Mouse (Mus musculus) thymus, postnatal 0 days (tissue): ENCODE measurements at regions not wholly inside any gene's neighbourhood (a gene's known extent, or its start where the extent isn't known, plus 50 kb on each side); places are given as distances from the start of the nearest gene placed in this dataset.

ENCODE experiments used
- DNase-seq: peaks from one replicate; pipeline ENCODE4 v3.0.0-alpha.2; 2015; ENCODE audit warnings: low spot score

- no peak for DNase-seq
Observed at GRCm38 (mm10) chr7:70219310-70219709, 147.2 kb downstream of the Nr2f2 start.

- DNase-seq, result no peak
Observed at GRCm38 (mm10) chr7:70217137-70217536, 149.4 kb downstream of the Nr2f2 start.

DNA sequence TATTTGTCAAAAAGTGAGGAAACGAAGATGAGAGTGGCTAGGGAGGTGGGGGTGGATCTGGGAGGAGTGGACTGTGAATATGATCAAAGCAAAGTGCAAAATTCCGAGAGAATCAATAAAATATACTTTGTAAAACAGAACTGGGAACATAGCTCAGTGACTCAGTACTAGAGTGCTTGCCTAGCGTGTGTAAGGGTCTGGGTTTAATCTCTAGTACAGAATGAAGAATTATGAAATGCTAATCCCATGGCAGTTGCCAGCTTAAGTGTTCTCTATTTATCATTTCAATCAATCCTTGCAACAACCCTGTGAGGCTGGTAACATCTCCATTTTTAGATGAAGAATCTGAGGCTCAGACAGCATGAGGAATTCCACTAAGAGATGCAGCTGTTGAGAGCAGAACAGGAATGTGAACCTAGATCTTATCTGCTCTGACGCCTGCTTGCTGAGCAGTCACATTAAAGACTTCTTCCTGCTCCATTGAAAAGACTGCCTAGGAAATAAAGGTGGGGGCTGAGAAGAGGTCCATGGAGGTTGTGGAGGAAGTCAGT lies 152.5 kb downstream of the Nr2f2 start:
- no peak for DNase-seq

GRCm38 (mm10) chr7:70205900-70206299 lies 160.6 kb downstream of the Nr2f2 start:
- DNase-seq, result no peak

GRCm38 (mm10) chr7:70200188-70200587 lies 166.3 kb downstream of the Nr2f2 start:
- no peak for DNase-seq

DNA sequence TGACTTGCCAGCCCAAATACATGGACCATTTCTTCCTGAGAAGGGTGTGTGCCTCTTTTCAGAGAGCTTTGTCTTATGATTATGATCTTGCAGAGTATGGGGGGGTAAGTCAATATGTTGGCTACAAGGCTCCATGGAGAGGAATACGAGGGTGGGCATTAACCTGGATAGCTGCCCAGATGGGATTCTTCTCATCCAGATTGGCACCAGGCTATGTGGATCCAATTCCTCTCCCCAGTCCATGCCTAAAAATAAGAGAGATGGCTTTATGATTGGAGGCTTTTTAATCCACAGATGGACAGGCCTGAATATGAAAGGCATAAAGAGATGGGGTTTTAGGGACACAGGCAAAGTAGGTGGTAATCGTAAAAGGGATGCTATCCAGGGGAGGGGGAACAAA lies 187.6 kb downstream of the Nr2f2 start:
- DNase-seq, result no peak

GRCm38 (mm10) chr7:70178006-70178405 lies 188.5 kb downstream of the Nr2f2 start:
- DNase-seq, result no peak

DNA sequence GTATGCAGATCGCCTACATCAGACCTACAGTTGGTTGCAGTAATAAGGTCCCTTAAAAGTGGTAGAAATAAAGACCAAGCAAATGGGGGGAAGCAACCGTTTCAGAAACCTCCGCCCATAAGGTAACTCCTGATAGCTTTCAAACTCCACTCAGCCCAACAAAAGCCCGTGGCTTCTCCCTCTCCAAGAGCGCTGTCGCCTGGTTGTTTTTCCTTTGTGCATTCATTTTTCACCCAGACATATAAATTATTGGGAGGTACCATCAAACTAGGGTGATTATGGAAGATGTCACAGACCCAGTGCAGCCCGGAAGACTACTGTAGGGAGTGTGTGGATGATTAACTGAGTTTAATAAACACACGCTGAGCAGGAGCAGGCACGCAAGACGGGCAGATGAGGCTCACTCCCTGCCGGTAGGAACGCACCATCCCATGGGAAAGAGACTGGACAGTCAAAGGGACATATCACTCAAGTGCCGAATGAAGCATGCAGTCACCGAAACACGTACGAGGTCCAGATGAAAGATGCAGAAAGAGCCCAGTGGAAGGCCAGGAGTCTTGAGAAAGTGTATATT lies 189.8 kb downstream of the Nr2f2 start:
- no peak for DNase-seq

DNA sequence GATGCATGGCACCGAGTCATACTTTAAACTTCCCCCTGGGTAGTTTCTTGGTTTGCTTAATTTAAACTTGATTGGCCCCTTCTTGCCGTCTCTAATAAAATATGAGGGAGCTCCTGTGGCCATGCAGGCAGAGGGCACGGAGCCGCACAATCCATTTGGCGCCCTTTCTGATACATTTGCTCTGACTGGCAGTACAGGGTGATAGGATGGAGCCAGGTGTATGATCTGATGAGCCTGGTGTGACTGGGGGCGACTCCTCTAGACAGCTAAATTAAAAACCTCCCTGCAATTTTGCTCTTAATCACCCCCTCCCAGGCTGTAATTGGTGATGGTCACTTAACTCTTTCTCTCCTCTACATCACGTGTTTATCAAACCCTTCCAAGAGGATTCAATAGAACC lies 190.4 kb downstream of the Nr2f2 start:
- no peak for DNase-seq

DNA sequence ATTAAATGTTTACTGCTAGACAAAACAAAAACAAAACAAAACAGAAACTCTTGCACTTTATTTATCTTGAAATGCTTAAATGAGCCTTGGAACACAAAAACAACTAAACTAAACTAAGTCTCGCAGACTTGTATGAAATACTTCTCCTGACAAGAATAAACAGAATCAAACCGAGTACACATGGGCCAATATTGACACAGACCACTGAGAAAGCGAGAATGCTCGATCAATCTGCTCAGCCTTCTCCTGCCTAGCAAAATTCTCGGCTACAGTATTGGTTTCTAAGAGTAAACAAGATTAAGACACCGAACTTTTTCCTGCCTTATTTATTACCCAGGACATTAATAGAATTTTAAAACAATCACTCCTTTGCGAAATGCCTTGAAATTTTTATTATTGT lies 194.1 kb downstream of the Nr2f2 start:
- no peak for DNase-seq

GRCm38 (mm10) chr7:70171456-70171855 lies 195.1 kb downstream of the Nr2f2 start:
- DNase-seq, result no peak

DNA sequence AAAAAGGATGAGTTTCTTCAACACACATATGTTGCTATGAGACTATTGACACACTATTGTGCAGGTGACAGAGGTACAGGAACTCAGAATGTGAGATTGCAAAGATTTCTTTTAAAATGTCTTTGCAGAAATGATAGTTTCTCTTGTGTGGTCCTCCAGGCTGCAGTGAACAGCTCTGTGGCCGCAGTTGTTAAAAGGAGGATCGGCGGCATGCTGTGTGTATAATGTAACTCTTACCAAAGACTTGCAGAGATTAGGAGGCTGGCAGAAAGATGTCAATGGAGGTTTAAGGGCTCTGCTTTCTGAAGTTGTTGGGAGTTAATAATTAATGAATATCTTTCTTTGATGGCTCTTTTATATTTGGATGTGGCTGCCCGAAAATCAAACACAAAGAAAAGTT lies 198.5 kb downstream of the Nr2f2 start:
- DNase-seq, result no peak

GRCm38 (mm10) chr7:70166081-70166480 lies 200.5 kb downstream of the Nr2f2 start:
- no peak for DNase-seq

GRCm38 (mm10) chr7:70165501-70165900 lies 201.0 kb downstream of the Nr2f2 start:
- no peak for DNase-seq

- no peak for DNase-seq
Observed at GRCm38 (mm10) chr7:70164691-70165193, 201.8 kb downstream of the Nr2f2 start.

DNA sequence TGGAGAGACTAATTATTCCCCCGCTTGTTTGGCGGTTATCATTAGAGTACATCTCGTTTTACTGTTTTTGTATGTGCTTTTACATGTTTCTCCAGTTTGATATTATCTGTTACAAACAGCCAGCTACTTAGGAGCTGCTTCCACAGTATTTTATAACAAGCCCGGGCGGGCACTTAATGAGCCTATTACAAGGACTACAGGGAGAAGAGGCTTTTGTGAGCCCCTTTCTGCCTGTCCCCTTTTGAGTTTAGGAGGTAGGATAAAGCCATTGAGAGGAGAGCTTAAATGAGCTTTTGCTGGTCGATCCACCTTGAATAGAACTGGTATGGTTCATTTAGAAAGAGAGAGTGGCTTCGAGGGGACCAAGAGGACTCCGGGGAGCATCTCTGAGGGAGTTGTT lies 208.0 kb downstream of the Nr2f2 start:
- no peak for DNase-seq

DNA sequence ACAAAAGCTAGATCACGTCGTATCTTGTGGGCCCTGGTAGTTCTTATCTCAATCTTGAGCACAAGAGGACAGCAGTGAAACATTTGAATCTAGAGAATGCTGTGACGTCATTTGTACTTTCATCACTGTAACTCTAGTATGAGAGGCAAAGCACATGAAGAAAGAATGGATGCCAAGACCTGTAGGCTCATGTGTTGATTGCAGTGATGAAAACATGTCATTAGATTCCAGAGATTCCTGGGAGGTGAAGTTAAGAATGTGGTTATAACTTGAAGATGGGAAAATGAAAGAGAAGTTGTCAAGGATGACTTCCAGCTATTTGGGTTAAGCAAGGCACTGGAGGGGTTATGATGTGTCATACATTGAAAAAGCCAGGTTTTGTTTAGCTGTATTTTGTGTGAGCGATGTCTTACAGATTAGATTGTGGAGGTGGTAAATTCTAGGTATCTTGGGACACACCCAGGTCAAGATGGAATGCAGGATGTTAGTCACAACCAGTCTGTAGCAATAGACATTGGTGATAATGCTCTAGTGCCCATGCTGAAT lies 221.7 kb downstream of the Nr2f2 start:
- no peak for DNase-seq

- no peak for DNase-seq
Observed at GRCm38 (mm10) chr7:70136837-70137236, 229.7 kb downstream of the Nr2f2 start.

GRCm38 (mm10) chr7:70135416-70135815 lies 231.1 kb downstream of the Nr2f2 start:
- DNase-seq, result no peak

GRCm38 (mm10) chr7:70129963-70130362 lies 236.6 kb downstream of the Nr2f2 start:
- no peak for DNase-seq

GRCm38 (mm10) chr7:70122818-70123217 lies 243.7 kb downstream of the Nr2f2 start:
- no peak for DNase-seq

DNA sequence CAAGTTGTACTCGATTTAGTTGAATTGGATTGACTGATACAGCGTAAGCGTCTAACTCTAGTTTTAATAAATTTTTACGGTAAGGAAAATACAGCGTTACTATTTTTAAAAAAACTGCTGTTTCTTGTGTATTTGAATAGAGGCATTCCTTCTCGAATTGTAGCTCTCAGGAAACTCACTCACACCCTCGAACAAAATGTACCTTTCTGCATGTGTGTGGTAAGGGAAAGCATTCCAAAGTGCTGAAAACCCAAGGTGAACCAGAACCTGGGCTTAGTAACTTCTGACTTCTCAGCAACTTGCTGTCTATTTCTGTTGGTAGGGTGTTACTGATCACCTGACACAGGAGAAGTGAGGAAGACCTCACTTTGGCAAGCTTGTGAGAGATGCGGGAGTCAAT lies 247.0 kb downstream of the Nr2f2 start:
- no peak for DNase-seq

DNA sequence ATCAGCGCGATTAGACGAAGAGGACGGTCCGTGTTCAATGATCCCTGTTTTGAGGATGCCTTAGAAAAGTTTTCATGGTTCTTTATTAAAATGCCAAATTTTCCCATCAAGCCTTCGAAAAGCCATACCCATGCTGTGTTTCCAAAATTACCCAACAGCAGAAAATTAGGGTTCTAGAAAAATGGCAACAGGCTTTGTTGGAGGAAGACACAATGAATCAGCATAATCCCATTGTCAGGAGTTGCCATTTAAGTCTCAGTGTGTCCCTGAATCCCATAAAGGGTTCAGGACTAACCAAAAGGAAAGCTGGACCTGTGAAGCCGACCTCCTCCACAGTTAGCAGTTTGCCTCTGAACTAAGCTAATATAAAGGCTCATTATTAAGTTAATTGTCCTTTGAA lies 247.6 kb downstream of the Nr2f2 start:
- no peak for DNase-seq
